Mouse (Mus musculus) MEL (cell line): ENCODE data around the gene Ctbs. TPM values are rescaled to one million over a fixed set of nuclear protein-coding genes. Genes with fewer than 3 reads are reported as not detected.

Source experiments
- DNase-seq: peaks from one replicate; pipeline ENCODE4 v3.0.0; 2011; ENCODE audit warnings: low read depth, low spot score
- H3K27ac ChIP-seq: 2 replicates; pipeline ENCODE4 v1.5.1; 2012; ENCODE audit warnings: low read depth, mild to moderate bottlenecking, control low read depth, low read length, moderate library complexity; ENCODE audit not compliant: control insufficient read depth
- H3K27me3 ChIP-seq, 2 experiments: fragments of 150-350 bp in 1 of 2; sonication (generic) in 1 of 2; 2 replicates each; pipeline ENCODE4 v1.6.1; 2012; ENCODE audit warnings: low read length in 2 of 2, mild to moderate bottlenecking in 2 of 2, improper control_type of control experiment in 1 of 2, moderate library complexity in 1 of 2; ENCODE audit not compliant: insufficient read depth in 2 of 2, control insufficient read depth in 1 of 2
- H3K36me3 ChIP-seq, 2 experiments: 2 replicates each; pipeline ENCODE4 v1.6.1; 2012 to 2014; ENCODE audit warnings: low read length in 2 of 2, improper control_type of control experiment in 1 of 2, inconsistent platforms in 1 of 2, mild to moderate bottlenecking in 1 of 2; ENCODE audit not compliant: insufficient read depth in 2 of 2, control insufficient read depth in 1 of 2
- H3K4me1 ChIP-seq, 2 experiments: fragments of 150-350 bp in 1 of 2; sonication (generic) in 1 of 2; 2 replicates each; pipeline ENCODE4 v1.6.1; 2012; ENCODE audit warnings: low read length in 2 of 2, improper control_type of control experiment in 1 of 2, mild to moderate bottlenecking in 1 of 2; ENCODE audit not compliant: insufficient read depth in 2 of 2, control insufficient read depth in 1 of 2
- H3K4me3 ChIP-seq, 2 experiments: fragments of 150-350 bp in 1 of 2; sonication (generic) in 1 of 2; 2 replicates each; pipeline ENCODE4 v1.5.1; 2012; ENCODE audit warnings: low read depth in 2 of 2, low read length in 2 of 2, mild to moderate bottlenecking in 2 of 2, moderate library complexity in 2 of 2, control low read depth in 1 of 2, improper control_type of control experiment in 1 of 2; ENCODE audit not compliant: control insufficient read depth in 1 of 2, insufficient read depth in 1 of 2
- H3K79me2 ChIP-seq: 2 replicates; pipeline ENCODE4 v1.6.1; 2012; ENCODE audit warnings: mild to moderate bottlenecking, low read length, moderate library complexity; ENCODE audit not compliant: control insufficient read depth, poor library complexity, insufficient read depth
- H3K9ac ChIP-seq: 2 replicates; pipeline ENCODE4 v1.6.1; 2012; ENCODE audit warnings: low read depth, mild to moderate bottlenecking, control low read depth, low read length, moderate library complexity; ENCODE audit not compliant: control insufficient read depth, poor library complexity, severe bottlenecking
- H3K9me3 ChIP-seq: fragments of 150-350 bp; sonication (generic); replicated peaks from 2 replicates; pipeline ENCODE4 v1.6.1; 2012; ENCODE audit warnings: mild to moderate bottlenecking, low read length, improper control_type of control experiment, moderate library complexity; ENCODE audit not compliant: insufficient read depth
- BHLHE40 ChIP-seq: IDR thresholded peaks from 2 replicates; pipeline ENCODE4 v1.6.1; 2012; ENCODE audit warnings: low read depth, mild to moderate bottlenecking, inconsistent platforms, low read length, improper control_type of control experiment, borderline replicate concordance
- CHD1 ChIP-seq: IDR thresholded peaks from 2 replicates; pipeline ENCODE4 v1.6.1; 2012; ENCODE audit warnings: low read depth, mild to moderate bottlenecking, inconsistent platforms, low read length, improper control_type of control experiment
- CHD2 ChIP-seq: IDR thresholded peaks from 2 replicates; pipeline ENCODE4 v1.6.1; 2011; ENCODE audit warnings: low read length, improper control_type of control experiment
- CTCF ChIP-seq, 3 experiments: IDR thresholded peaks in 2 of 3; conservative IDR thresholded peaks in 1 of 3; 2 replicates each; pipeline ENCODE4 v1.5.1; 2011 to 2012; ENCODE audit warnings: low read length in 3 of 3, low read depth in 2 of 3, mild to moderate bottlenecking in 2 of 3, improper control_type of control experiment in 1 of 3, inconsistent platforms in 1 of 3, mixed read lengths in 1 of 3, moderate library complexity in 1 of 3; ENCODE audit not compliant: control insufficient read depth in 1 of 3, insufficient read depth in 1 of 3, poor library complexity in 1 of 3, severe bottlenecking in 1 of 3
- GABPA ChIP-seq: IDR thresholded peaks from 2 replicates; pipeline ENCODE4 v1.6.1; 2012; ENCODE audit warnings: low read depth, mild to moderate bottlenecking, inconsistent platforms, low read length, improper control_type of control experiment, moderate library complexity
- KAT2A ChIP-seq: conservative IDR thresholded peaks from 2 replicates; pipeline ENCODE4 v1.6.1; 2012; ENCODE audit warnings: low read depth, low read length, improper control_type of control experiment, inconsistent platforms
- MAFK ChIP-seq: IDR thresholded peaks from 2 replicates; pipeline ENCODE4 v1.6.1; 2011; ENCODE audit warnings: low read depth, mild to moderate bottlenecking, low read length, improper control_type of control experiment, borderline replicate concordance
- MXI1 ChIP-seq: IDR thresholded peaks from 2 replicates; pipeline ENCODE4 v1.6.1; 2011; ENCODE audit warnings: mild to moderate bottlenecking, low read depth, low read length, improper control_type of control experiment
- POLR2A ChIP-seq, 2 experiments: IDR thresholded peaks; 2 replicates each; pipeline ENCODE4 v1.6.1; 2011 to 2012; ENCODE audit warnings: low read length in 2 of 2, mild to moderate bottlenecking in 2 of 2, control low read depth in 1 of 2, improper control_type of control experiment in 1 of 2, low read depth in 1 of 2, moderate library complexity in 1 of 2; ENCODE audit not compliant: control insufficient read depth in 1 of 2, insufficient read depth in 1 of 2, poor library complexity in 1 of 2
- POLR2AphosphoS2 ChIP-seq: IDR thresholded peaks from 2 replicates; pipeline ENCODE4 v1.6.1; 2011; ENCODE audit warnings: low read length, improper control_type of control experiment
- RAD21 ChIP-seq: IDR thresholded peaks from 2 replicates; pipeline ENCODE4 v1.6.1; 2011; ENCODE audit warnings: mild to moderate bottlenecking, low read depth, low read length, improper control_type of control experiment
- SMC3 ChIP-seq: IDR thresholded peaks from 2 replicates; pipeline ENCODE4 v1.6.1; 2011; ENCODE audit warnings: low read depth, low read length, improper control_type of control experiment
- TBP ChIP-seq: IDR thresholded peaks from 2 replicates; pipeline ENCODE4 v1.8.0; 2011; ENCODE audit warnings: low read depth, low read length, improper control_type of control experiment
- UBTF ChIP-seq: IDR thresholded peaks from 2 replicates; pipeline ENCODE4 v1.6.1; 2012; ENCODE audit warnings: low read depth, mild to moderate bottlenecking, inconsistent platforms, low read length, improper control_type of control experiment, moderate library complexity, borderline replicate concordance; ENCODE audit not compliant: insufficient read depth
- USF1 ChIP-seq: IDR thresholded peaks from 2 replicates; pipeline ENCODE4 v1.6.1; 2014; ENCODE audit warnings: low read depth, mild to moderate bottlenecking, inconsistent platforms, low read length, improper control_type of control experiment, moderate library complexity
- ZC3H11A ChIP-seq: IDR thresholded peaks from 2 replicates; pipeline ENCODE4 v1.6.1; 2012; ENCODE audit warnings: low read depth, mild to moderate bottlenecking, inconsistent platforms, low read length, improper control_type of control experiment
- ZMIZ1 ChIP-seq: IDR thresholded peaks from 2 replicates; pipeline ENCODE4 v1.6.1; 2012; ENCODE audit warnings: low read depth, mild to moderate bottlenecking, inconsistent platforms, low read length, improper control_type of control experiment, moderate library complexity
- ZNF384 ChIP-seq: IDR thresholded peaks from 2 replicates; pipeline ENCODE4 v1.6.1; 2012; ENCODE audit warnings: low read depth, mild to moderate bottlenecking, inconsistent platforms, low read length, improper control_type of control experiment
- polyA plus RNA-seq, 2 experiments: library from polyadenylated mRNA; stranded (reverse) in 1 of 2; unstranded in 1 of 2; fragments of >175 nt in 1 of 2; fragments of >200 nt in 1 of 2; gene quantifications; 2 replicates each; pipeline versions ENCODE4 v1.2.1 to v1.2.4; 2012; ENCODE audit warnings: low replicate concordance in 2 of 2, low read depth in 1 of 2; ENCODE audit not compliant: insufficient read length in 2 of 2, insufficient read depth in 1 of 2, missing spikeins in 1 of 2
- total RNA-seq: library from RNA; depleted of rRNA; stranded (reverse); fragments of 300-350 nt; gene quantifications from 2 replicates; pipeline ENCODE4 v1.2.3, GENCODE M21; 2012

The Ctbs gene
- total and polyA plus RNA-seq, 3 experiments, result 3.2 to 5.1 TPM; not detected in 1

- Histone ChIP-seq H3K9ac (no peak overlapping the region), H3K27me3 (no peaks in the 10 kb centered on the region), H3K4me1 (peaks cover under 1 to 6% of the 10 kb centered on the region in 2 experiments; a peak in 3 of 4 replicates), H3K27ac (no peak overlapping the region), H3K9me3 (no peaks in the 10 kb centered on the region), H3K36me3 (peaks cover 0 to 7% of the 10 kb centered on the region in 2 experiments), H3K4me3 (no peak overlapping the region), H3K79me2 (peaks cover 1% of the 10 kb centered on the region; the same call in 1 of the 2 replicates)
- peak; percentile 40 for DNase-seq
- TF ChIP-seq TBP (no peak), POLR2A (IDR thresholded peaks at IDR 0.05; ENCODE audit: control insufficient read depth in 1 of 2, insufficient read depth in 1 of 2, low read depth in 1 of 2, low read length in 2 of 2, poor library complexity in 1 of 2) (no peak), MXI1 (no peak), MAFK (no peak), ZNF384 (no peak), BHLHE40 (no peak), CHD2 (no peak), KAT2A (no peak), CTCF (IDR thresholded peaks at IDR 0.05 in 2 of 3, conservative IDR thresholded peaks at IDR 0.05 in 1 of 3; ENCODE audit: control insufficient read depth in 1 of 3, insufficient read depth in 1 of 3, low read depth in 2 of 3, low read length in 3 of 3, poor library complexity in 1 of 3, severe bottlenecking in 1 of 3) (peak; percentile 47 to 66 (median 52); a peak in 5 of 6 replicates), ZC3H11A (no peak), ZMIZ1 (no peak), USF1 (no peak), POLR2AphosphoS2 (no peak), UBTF (no peak), RAD21 (peak; percentile 16), SMC3 (peak; percentile 32), CHD1 (no peak)
These were observed 25.9 kb upstream of the Ctbs start for GRCm38 (mm10) chr3:146423710-146424109.

DNA sequence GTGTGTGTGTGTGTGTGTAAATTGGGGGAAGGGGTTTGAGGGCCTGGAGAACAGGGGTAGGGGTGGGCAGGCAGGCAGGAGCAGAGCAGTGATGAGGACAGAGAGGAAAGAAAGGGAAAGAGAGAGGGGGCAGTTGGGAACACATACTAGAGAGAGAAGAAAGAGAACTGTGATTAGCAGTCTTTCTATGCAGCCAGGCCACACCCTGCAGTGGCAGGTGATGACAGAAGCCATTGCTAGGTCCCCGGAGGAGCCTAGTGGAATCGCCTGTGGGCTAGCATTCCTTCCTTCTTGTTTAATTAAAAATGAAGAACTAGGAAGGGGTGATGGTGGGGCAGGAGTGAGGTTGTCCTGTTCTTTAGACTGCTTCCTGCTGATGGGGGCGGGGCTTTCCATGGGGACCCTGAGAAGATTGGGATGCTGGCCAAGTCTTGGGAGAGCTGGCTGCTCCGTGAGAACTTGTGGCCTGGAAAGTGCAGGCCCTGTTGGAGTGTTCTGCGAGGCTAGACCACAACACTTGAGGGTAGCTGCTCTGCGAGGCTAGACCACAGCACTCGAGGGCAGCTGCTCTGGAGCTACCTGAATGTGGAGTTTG is 25.2 kb upstream of the Ctbs start:
- Histone ChIP-seq H3K27me3 (no peaks in the 10 kb centered on the region), H3K9ac (no peak overlapping the region), H3K36me3 (peaks cover under 1 to 6% of the 10 kb centered on the region in 2 experiments; a peak in 3 of 4 replicates), H3K79me2 (peaks cover 1% of the 10 kb centered on the region; the same call in 1 of the 2 replicates), H3K27ac (no peak overlapping the region), H3K9me3 (no peaks in the 10 kb centered on the region), H3K4me1 (peaks cover 0 to 2% of the 10 kb centered on the region in 2 experiments; a peak in 1 of 4 replicates), H3K4me3 (no peak overlapping the region)
- no peak for DNase-seq
- TF ChIP-seq UBTF, result no peak
- TF ChIP-seq GABPA, result no peak
